Mouse (Mus musculus) thymus, adult 2 months (tissue): ENCODE measurements around the gene Tceal5.

Experiments used
- CTCF ChIP-seq: fragments of 200-500 bp; IDR thresholded peaks from 2 replicates; pipeline ENCODE4 v1.5.1; 2012; ENCODE audit warnings: mild to moderate bottlenecking, control low read depth, low read length, moderate library complexity, borderline replicate concordance; ENCODE audit not compliant: control insufficient read depth, poor library complexity, insufficient read depth; ENCODE audit errors: extremely low read depth
- POLR2A ChIP-seq: fragments of 200-500 bp; IDR thresholded peaks from 2 replicates; pipeline ENCODE4 v1.6.1; 2012; ENCODE audit warnings: mild to moderate bottlenecking, low read length, control low read depth, moderate library complexity; ENCODE audit not compliant: control insufficient read depth, poor library complexity, insufficient read depth; ENCODE audit errors: extremely low read depth

DNA sequence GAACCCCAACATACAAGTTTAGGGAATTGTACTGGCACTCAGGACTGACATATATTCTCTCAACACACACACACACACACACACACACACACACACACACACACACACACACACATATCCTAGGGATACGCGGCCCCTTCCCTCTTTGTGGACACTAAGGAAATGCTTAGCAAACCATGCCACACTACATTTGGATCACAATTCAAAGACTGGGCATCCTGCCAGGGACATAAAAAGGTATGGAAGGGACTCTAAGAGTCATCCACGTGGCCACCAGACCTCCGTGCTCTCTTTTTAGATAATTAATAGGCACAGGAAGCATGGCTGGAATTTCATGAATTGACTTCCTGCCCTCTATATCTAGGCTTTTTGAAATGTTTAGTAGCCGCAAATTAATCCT lies 24.1 kb upstream of the Tceal5 start:
- TF ChIP-seq CTCF (no peak), POLR2A (no peak)
